Mouse (Mus musculus) brain, embryonic 14.5 days (tissue): ENCODE data around the gene Olfr389.

Experiments used
- CTCF ChIP-seq: fragments of 200-500 bp; IDR thresholded peaks from 2 replicates; pipeline ENCODE4 v1.5.1; 2012; ENCODE audit warnings: inconsistent platforms, mild to moderate bottlenecking, moderate library complexity, borderline replicate concordance; ENCODE audit not compliant: insufficient read depth, insufficient read length; ENCODE audit errors: extremely low read depth
- POLR2A ChIP-seq: fragments of 200-500 bp; IDR thresholded peaks from 2 replicates; pipeline ENCODE4 v1.6.1; 2012; ENCODE audit warnings: mild to moderate bottlenecking, inconsistent platforms, borderline replicate concordance; ENCODE audit not compliant: poor library complexity, insufficient read depth, insufficient read length, severe bottlenecking; ENCODE audit errors: extremely low read depth

DNA sequence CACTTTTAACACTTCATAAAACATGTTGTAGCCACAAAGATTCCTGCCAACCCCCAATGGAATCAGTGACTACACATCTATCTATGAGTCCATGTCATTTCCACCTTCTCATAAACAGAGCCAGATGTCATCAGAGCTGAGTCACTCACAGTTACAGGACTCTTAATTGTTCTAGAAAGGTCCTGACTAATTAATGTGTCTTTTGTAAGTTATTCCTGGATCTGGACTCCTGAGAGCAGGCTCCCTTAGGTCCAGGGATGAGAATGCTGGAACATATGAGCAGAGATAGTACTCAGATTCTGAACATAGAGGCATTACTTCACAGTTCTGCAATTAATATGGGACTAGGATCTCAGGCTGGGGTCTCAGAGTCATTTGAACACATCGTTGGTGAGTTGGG lies 2.2 kb upstream of the Olfr389 start, which contains the start of gene Olfr390:
- TF ChIP-seq CTCF (no peak), POLR2A (no peak)
